Mouse (Mus musculus): ENCODE measurements around the gene Noct.

- TF ChIP-seq EP300 (IDR thresholded peaks at IDR 0.05; ENCODE audit: low read depth) (no peak), CTCF (IDR thresholded peaks at IDR 0.05; ENCODE audit: low read depth) (no peak)
Observed at GRCm38 (mm10) chr3:51252223-51252622, 28.0 kb downstream of the Noct start.

Measured in liver, embryonic 14.5 days (tissue).